Mouse (Mus musculus): Measurements from ENCODE around the gene Abca16.

Gene Abca16

DNA sequence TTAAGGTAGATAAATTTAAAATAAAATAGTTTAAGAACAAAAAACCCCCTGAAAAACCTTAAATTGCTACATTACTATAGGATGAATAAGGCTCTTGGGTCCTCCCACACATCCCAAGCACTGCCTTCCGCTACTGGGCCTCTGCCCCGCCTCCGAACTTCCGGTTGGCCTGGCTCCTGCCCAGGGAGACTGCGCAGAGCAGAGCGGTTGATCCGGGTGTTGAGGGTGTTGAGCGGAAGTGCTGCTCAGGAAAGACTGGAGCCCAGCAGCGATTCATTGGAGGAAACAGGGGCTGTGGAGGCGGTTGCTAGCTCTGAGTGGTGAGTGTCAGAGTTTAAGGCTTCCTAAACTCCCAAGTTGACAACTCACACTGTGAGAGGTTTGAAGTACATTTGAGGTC, at the start of gene Abca16:
TSS of gene Abca16 (plus strand) at position 201 of the 400 bp plus-strand sequence.
- DNase-seq (ENCODE audit: low spot score in 2 of 2), result no peak

GRCm38 (mm10) chr7:120361159-120361558, 48.3 kb upstream of the Abca16 start:
- no peak for DNase-seq (ENCODE audit: low spot score in 2 of 2)

DNA sequence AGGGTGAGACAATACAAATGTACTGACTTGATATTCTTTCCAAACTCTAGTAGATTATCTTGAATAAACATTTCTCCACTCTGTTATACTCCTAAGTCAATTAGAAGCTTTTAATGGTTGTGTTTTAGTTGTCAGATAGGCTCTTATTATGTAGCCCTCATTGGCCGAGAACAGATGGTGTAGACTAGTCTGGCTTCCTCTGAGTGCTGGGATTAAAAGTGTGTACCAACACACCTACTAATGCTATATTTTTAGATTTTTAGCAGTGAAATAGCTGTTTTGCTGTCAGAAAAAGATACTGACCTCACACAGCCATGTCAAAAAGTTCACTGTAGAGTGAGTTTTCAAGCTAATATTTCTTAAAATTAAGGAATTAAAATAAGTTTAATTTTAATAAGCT, 2.9 kb downstream of the Abca16 start:
- no peak for DNase-seq (ENCODE audit: low spot score in 2 of 2)

DNA sequence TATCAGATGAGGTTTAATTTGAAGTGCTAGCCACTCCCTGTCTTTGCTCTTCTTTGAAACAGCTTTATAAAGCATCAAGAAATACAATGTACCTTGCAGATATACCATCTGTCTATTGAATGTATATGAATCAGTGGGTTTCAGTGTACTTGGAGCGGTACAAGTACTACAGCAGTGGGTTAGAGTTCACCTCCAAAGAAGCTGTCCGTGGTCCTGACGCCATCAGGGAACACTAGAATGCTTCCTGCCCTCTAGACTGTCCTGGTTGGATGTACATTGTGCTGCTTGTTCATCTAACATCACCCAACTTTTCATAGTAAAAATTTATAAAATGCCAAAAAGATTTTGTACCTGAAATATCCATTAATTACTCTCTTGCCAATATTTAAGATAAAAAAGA, 17.2 kb downstream of the Abca16 start:
- no peak for DNase-seq (ENCODE audit: low spot score in 2 of 2)

DNA sequence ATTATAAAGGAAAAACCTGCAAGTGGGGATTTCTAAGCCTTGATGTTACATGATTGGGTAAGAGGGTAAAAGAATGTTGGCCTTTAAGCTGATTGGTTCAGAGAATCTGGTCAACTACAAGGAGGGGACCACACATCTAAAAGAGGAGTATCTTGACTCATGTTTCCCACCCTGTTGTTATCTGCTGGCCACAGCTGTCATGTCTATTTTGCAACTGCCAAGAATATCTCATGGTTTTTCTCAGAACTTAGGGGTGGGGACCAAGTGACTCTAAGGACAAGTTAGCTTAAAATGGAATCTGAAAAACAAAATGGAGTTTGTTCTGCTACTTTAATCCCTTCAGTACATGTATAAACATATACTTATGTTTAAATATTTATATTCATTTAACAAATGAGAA, 22.0 kb downstream of the Abca16 start:
- DNase-seq (ENCODE audit: low spot score in 2 of 2), result no peak

DNA sequence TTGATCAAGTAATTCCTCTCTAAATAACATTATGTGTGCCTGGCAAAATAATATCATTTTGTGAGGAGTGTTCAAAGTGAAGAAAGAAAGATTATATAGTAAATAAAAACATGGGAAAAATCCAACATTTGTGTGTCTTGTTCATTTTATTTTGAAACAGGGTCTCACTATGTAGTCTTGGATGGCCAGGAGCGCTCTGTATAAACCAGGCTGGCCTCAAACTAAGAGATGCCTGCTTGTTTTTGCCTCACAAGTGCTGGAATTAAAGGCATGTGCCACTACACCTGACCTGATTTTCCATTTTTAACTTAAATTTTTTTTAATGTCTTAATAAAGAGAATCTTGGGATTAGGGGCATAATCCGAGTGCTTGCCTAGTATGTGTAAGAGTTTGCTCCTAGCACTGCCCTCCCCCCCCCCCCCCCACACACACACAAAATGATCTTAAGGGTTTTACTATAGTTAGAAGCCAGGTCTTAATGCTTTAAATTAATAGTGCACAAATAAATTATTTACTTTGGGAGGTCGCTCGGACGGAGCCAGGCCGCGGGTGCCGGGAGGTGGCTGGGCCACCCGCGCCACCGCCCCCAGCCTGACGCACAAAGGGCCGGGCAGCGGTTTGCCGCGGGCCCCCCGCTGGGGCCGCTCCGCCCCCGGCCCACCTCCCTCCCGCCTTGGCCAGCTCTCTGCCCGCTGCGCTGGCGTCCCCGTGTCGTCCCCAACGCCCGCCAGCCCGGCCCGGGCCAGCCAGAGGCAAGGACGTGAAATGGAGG, 94.6 kb downstream of the Abca16 start:
- DNase-seq (ENCODE audit: low spot score in 2 of 2), result peak in 1 of 2 experiments; percentile 6

DNA sequence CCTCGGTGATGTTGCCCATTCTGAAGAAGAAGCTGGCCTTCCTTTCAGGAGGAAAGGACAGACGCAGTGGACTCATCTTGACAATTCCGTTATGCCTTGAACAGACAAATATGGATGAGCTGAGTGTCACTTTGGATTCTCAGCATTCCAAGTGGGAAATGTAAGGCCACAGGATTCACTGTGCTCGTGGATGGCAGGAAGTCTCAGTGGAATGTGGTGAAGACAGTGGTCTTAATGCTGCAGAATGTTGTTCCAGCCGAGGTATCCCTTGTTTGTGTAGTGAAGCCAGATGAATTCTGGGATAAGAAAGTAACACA, 95.2 kb downstream of the Abca16 start:
- no peak for DNase-seq (ENCODE audit: low spot score in 2 of 2)

- no peak for DNase-seq (ENCODE audit: low spot score in 2 of 2)
These were observed 125.4 kb downstream of the Abca16 start for GRCm38 (mm10) chr7:120534805-120535204.

DNA sequence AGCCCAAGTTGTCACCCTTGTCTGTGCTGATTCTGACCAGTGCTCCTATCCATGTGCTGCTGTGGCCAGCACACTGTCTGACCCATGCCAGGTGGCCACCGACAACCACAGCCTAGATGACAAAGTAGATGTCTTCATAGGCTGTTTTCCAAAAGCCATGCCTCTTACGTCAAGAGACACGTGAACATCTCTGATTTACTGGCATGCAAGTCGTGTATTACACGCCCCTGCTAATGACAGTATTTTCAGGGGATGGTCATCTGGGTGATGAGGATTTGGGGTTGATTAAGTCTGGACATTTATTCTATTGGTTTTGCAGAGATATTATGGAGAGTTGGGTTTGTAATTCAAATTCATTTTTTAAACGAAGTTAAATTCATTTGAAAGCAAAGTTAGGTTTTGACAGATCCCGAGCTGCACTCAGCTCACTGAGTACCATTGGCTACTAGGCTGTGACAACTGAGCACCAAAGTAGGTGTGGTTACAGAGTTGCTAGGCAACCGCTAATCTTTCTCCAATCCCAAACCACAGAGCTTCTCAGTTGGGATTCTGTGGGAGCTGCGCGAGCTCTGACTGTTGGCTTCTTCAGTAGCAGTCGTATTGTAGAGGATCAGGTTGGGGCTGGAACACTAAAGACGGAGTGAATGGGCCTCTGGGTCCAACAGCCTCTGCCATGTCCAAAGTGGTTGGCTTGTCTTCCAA, 143.2 kb downstream of the Abca16 start:
- peak; percentile 10 to 21 for DNase-seq (ENCODE audit: low spot score in 2 of 2)

GRCm38 (mm10) chr7:120553181-120553551, 143.7 kb downstream of the Abca16 start:
- no peak for DNase-seq (ENCODE audit: low spot score in 2 of 2)

- no peak for DNase-seq (ENCODE audit: low spot score in 2 of 2)
These were observed 157.9 kb downstream of the Abca16 start for GRCm38 (mm10) chr7:120567366-120567765.

DNA sequence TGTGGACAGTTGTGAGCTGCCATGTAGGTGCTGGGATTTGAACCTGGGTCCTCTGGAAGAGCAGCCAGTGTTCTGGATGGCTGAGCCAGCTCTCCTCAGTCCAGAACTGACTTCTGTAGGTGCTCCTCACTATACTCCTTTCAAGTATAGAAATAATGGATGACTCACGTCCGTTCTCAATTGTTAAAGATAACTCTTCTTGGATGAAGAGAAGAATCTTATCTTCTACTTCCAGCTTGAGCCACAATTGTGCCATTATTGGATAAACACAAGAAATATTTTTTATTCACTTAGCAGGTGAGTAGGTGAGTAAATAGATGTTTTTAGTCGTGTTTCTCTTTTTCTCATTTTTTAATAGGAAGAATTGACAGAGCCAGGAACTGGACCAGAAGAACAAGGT, 167.1 kb downstream of the Abca16 start:
- DNase-seq (ENCODE audit: low spot score in 2 of 2), result no peak

Data from frontal cortex, postnatal 10 days (tissue).